Mouse (Mus musculus) thymus, postnatal 14 days (tissue): Measurements from ENCODE around the gene Alpk1.

Source experiments
- DNase-seq: peaks from one replicate; pipeline ENCODE4 v3.0.0; 2021

Alpk1 gene

DNA sequence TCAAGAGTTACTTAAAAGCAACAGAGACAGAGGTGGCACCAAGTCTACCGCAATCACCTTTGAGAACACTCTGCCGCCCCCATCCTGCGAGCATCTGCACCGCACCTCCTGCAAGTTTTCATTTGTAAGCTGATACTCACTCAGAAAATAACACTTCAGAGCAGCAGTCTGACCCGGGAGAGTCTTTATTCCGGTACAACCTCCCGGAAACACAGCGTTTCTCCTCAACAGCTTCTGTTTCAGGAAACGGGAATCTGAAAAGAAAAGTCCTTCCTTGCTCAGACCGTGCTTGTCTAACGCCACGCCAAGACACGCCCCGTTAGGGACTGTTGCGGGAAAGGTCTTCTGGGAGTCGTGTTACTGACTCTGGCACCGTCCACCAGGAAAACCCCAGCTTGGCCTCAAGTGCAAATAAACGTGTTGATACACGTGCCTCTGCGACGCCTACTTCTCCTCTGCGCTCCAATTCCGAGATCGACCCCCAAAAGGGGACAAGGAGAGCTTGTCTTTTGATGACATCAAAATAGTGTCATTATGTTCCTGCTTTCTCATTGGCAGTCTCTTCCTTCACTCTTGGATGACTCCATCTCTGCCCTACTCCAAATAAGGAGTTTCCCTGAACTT is at the start of gene Alpk1:
Alpk1 (minus strand) TSS at position 507 of the 624 bp plus-strand sequence.
- peak; percentile 82 for DNase-seq

DNA sequence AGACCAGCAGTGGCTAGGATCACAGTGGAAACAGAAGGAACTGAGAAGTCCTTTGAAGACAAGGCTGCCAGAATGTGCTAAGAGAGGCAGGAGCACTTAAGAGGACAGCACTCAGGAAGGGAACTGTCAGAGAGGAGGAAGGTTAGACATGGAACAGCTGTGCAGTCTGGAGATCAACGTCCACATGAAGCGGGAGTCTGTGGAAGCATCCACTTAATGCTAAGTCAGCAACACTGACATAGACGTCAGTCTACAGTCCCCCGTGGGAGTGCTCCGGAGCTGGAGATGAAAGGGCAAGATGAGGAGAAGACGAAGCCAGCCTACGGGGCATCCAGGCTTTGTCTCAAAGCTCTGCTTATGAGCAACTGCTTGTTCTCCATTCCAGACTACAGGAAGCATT is 46.8 kb upstream of the Alpk1 start:
- DNase-seq: no peak

DNA sequence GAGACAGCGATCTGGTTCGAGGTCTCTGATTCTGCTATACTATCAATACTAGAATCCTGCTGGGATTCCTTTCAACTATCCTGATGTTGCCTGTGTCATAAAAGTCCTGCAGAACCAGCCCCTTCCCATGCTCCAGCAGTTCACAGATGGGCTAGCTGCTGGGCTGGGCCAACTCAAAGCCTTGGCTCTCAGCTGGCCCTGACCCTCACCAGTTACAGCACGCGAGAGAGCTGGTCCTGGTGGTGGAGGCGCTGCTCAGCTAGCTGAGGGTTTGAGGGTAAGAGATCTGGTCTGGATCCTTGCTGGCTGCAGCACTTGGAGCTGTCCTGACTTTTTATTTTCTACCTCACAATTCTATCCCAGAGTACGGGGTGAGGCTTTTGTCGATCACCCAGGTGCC is 46.2 kb upstream of the Alpk1 start:
- no peak for DNase-seq

GRCm38 (mm10) chr3:127823886-127824863 is 43.8 kb upstream of the Alpk1 start:
- peak; percentile 62 for DNase-seq

GRCm38 (mm10) chr3:127821209-127821608 is 40.9 kb upstream of the Alpk1 start:
- DNase-seq: no peak

- no peak for DNase-seq
Observed at GRCm38 (mm10) chr3:127820400-127820799, 40.1 kb upstream of the Alpk1 start.

GRCm38 (mm10) chr3:127818694-127819663 is 38.7 kb upstream of the Alpk1 start:
- DNase-seq: no peak

DNA sequence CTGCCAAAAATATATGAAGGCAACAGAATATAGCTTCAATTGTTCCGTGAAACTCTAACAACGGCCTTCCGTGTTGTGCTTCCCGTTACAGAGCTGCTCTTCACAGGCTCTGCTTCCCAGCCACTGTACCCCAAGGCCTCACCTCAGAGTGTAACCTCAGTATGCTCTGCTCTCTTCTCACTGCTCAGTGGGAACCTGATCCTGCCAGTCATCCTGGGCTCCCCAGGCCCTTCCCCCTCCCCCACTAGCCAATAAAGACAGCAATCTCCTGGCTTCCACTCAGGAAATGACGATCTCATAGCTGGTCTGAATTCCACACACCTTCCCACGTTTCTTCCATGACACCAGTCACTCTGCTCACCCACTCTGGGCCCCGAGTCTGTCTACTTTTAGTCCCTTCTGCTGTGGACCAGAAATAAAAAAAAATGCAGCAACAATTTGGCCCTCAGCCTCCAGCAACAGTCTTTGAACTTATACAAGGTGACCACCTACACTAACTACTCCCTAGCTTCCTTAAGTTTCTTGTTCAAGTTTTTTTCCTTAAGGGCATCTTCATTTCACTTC is 36.9 kb upstream of the Alpk1 start:
- DNase-seq: no peak

GRCm38 (mm10) chr3:127809103-127809502 is 28.8 kb upstream of the Alpk1 start:
- no peak for DNase-seq

DNA sequence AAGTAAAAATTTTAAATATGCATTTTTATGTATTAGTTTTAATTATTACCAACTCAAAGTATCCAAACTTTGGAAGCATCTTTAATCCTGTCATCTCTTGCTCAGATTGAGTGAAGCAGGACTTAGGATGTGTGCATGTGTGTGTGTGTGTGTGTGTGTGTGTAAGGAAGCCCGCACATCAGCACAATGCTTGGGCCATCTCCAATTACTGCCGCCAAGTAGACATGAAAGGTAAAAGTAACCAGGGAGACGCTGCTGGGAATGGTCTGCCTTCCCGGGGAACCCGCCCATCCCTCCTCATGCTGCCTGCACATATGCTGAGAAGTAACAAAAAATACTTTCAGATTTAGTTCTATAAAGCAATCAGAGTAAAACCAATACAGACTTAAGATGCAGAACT is 27.5 kb upstream of the Alpk1 start:
- DNase-seq: no peak

GRCm38 (mm10) chr3:127805991-127806390 is 25.7 kb upstream of the Alpk1 start:
- no peak for DNase-seq

DNA sequence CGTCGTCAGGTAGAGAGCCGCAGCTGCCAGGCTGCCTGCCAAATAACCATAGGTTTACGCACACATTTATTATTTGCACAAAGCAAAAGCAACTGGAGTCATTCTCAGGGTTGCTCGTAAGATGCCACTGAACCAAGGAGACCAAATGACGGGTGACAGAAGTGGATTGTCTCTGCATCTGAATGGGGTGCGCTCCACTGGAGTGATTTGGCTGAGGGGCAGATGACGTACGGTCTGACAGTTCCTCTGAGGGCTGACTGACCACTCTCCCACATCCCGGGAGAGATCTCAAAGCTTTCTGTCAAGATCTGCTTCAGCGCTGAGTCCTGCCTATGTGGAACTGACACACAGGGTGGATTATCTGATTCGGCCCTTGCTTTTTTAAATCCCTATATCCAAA is 24.7 kb upstream of the Alpk1 start:
- DNase-seq: no peak

- no peak for DNase-seq
Observed at GRCm38 (mm10) chr3:127804439-127804838, 24.1 kb upstream of the Alpk1 start.

DNA sequence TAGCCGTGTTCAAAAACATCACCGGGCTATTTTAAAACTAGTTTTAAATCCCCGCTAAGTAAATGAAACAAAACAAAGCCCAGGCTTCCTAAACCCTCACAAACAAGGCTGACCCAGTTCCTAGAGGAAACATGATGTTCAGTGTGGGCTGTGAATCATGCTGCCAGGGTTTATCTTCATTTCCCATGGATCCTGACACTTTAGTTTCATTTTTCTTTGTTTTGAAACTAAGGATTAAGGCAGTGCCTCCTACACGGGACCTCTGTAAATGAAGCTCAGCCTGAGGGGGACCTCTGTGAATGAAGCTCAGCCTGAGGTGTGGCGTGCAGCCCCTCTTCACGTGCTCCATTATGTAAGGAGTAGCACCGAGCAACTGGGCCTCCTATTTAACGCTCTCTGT is 22.5 kb upstream of the Alpk1 start:
- DNase-seq: no peak

GRCm38 (mm10) chr3:127801162-127801561 is 20.8 kb upstream of the Alpk1 start:
- DNase-seq: no peak

DNA sequence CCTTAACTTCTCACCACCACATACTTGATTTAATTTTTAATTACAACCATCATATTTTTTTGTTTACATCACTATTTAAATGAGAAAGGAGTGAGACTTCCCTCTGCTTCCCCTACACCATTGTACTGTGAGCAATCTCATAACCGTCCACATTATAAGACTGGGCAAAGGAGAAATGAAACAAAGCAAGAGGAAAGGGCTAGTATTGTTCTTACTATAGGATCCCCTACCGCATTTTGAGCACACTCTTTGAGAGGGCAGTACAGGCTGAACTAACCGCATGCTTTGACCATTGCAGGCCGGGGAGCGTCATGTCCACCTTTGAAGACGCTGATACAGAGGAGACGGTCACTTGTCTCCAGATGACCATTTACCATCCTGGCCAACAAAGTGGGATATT is 15.9 kb upstream of the Alpk1 start:
- no peak for DNase-seq

GRCm38 (mm10) chr3:127795762-127796161 is 15.4 kb upstream of the Alpk1 start:
- DNase-seq: no peak

DNA sequence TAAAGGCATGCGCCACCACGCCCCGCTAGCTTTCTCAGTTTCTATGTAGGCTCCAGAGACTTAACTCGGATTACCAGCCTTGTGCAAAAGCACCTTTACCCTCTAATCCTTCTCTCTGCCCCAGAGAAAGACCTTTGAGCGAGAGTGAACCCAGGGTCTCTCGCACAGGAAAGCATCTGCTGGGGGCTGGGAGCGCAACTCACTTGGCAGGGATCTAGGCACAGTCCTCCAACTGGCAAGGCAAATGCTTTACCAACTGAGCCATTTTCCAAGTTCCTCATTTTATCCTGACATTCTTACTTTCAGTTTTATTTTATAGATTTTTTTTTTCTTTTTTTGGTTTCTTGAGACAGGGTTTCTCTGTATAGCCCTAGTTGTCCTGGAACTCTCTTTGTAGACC is 12.7 kb upstream of the Alpk1 start:
- no peak for DNase-seq

GRCm38 (mm10) chr3:127791595-127792561 is 11.6 kb upstream of the Alpk1 start:
- DNase-seq: no peak

- no peak for DNase-seq
Observed at GRCm38 (mm10) chr3:127791056-127791483, 10.7 kb upstream of the Alpk1 start.
